Mouse (Mus musculus) lung, embryonic 15.5 days (tissue): Measurements from ENCODE around the gene 2510009E07Rik. TPM values are rescaled to one million over a fixed set of nuclear protein-coding genes. Genes with fewer than 3 reads are reported as not detected.

ENCODE experiments used
- ATAC-seq: fragments of 200-750 bp; cut with Nextera tagmentation; 2 replicates; pipeline ENCODE4 v1.8.0; 2017; ENCODE audit warnings: moderate number of reproducible peaks, borderline replicate concordance; ENCODE audit not compliant: low FRiP score, low TSS enrichment; ENCODE audit errors: extremely low read depth
- H3K27ac ChIP-seq: fragments of 300-500 bp; sonication (generic); 2 replicates; pipeline ENCODE4 v1.5.1; 2015; ENCODE audit warnings: moderate library complexity, mild to moderate bottlenecking, inconsistent platforms
- H3K27me3 ChIP-seq: fragments of 300-500 bp; sonication (generic); 2 replicates; pipeline ENCODE4 v1.6.1; 2015; ENCODE audit warnings: inconsistent platforms
- H3K36me3 ChIP-seq: fragments of 300-500 bp; sonication (generic); 2 replicates; pipeline ENCODE4 v1.6.1; 2015; ENCODE audit warnings: inconsistent platforms
- H3K4me1 ChIP-seq: fragments of 300-500 bp; sonication (generic); 2 replicates; pipeline ENCODE4 v1.6.1; 2015; ENCODE audit warnings: inconsistent platforms
- H3K4me2 ChIP-seq: fragments of 300-500 bp; sonication (generic); 2 replicates; pipeline ENCODE4 v1.6.1; 2015; ENCODE audit warnings: inconsistent platforms, mild to moderate bottlenecking, moderate library complexity
- H3K4me3 ChIP-seq: fragments of 300-500 bp; sonication (generic); 2 replicates; pipeline ENCODE4 v1.5.1; 2015; ENCODE audit warnings: mild to moderate bottlenecking, inconsistent platforms
- H3K9ac ChIP-seq: fragments of 300-500 bp; sonication (generic); 2 replicates; pipeline ENCODE4 v1.6.1; 2015; ENCODE audit warnings: inconsistent platforms
- H3K9me3 ChIP-seq: fragments of 300-500 bp; sonication (generic); 2 replicates; pipeline ENCODE4 v1.6.1; 2016; ENCODE audit warnings: inconsistent platforms
- WGBS: fragments of 180-500 bp; shearing (Covaris S2); methylation state at CpG from one replicate; pipeline ENCODE4 v1.1.7; 2015; 5-methylcytosine and 5-hydroxymethylcytosine counted together
- polyA plus RNA-seq: library from polyadenylated mRNA; unstranded; fragments of >200 nt; fragmentation: Nextera tagmentation; extraction: Ambion mirVana; gene quantifications from 2 replicates; pipeline ENCODE4 v1.2.1, GENCODE M21; 2015

The 2510009E07Rik gene
- polyA plus RNA-seq, 1 experiment from 2014 or later: 23.6 TPM

GRCm38 (mm10) chr16:21604354-21604753, 90.1 kb downstream of the 2510009E07Rik start:
- no peak overlapping the region for H3K27ac ChIP-seq
- H3K9me3 ChIP-seq: no peaks in the 10 kb centered on the region
- H3K36me3 ChIP-seq: no peaks in the 10 kb centered on the region
- 84% methylated on average over 6 of the region's 6 CpGs for WGBS
- H3K4me2 ChIP-seq: no peak overlapping the region
- ATAC-seq: no peak
- no peak overlapping the region for H3K4me3 ChIP-seq
- H3K9ac ChIP-seq: no peak overlapping the region
- peaks cover 33% of the 10 kb centered on the region for H3K4me1 ChIP-seq
- no peaks in the 10 kb centered on the region for H3K27me3 ChIP-seq

Other genes starting within 250 kb of the 2510009E07Rik start
- 2.1 and 2.4 TPM in 2 replicates for gene Ehhadh, start 93.1 kb upstream of the 2510009E07Rik start, polyA plus RNA-seq
- 0.56 and 0.59 TPM in 2 replicates for gene Map3k13, start 99.7 kb upstream of the 2510009E07Rik start, polyA plus RNA-seq